Comparison of ENCODE assay signal across 25 mouse cellular contexts in the genomic region with DNA sequence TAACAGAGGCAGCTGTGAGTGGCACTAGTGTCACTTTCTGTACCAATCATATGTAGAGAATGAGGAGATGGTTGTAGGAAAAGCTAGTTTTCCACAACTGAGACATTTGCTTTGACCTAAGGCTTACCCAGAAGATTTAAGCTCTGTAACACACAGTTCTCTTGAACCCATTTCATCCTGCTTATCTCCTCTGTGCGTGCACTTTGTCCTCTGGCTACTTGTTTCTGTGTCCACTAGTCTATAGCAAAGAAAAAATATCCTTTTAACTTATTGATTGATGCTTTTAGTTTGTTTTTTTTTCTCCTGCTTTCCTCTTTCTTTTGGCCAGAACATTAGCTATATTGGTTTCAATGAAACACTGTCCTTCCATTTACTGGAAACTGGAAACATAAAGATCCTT. TPM values are rescaled to one million over a fixed set of nuclear protein-coding genes. Genes with fewer than 3 reads are reported as not detected.
DNase-seq lines count a peak whose midpoint lies in the region; ATAC-seq and TF ChIP-seq lines count a peak whose summit lies in the region.
"Had no signal": no experiment of that assay in that cellular context is flagged by ENCODE, and none has a peak within 500 bp of the region (broad histone marks: within the 10 kb centered on the region; RNA-seq: fewer than 3 reads in every experiment).

No protein-coding gene starts in this region.

- no peaks in the 10 kb centered on the region for H3K9me3 ChIP-seq in liver, embryonic 12.5 days (replicated peaks)
- no peaks in the 10 kb centered on the region for H3K9me3 ChIP-seq in midbrain, embryonic 11.5 days (ENCODE audit: control insufficient read depth, low read length)
- no peaks in the 10 kb centered on the region for H3K9me3 ChIP-seq in midbrain, embryonic 14.5 days (ENCODE audit: control insufficient read depth, low read length)
- H3K9me3 ChIP-seq: G1E had no signal

- 26% methylated on average over 1 of the region's 1 CpGs for WGBS in liver, adult 2 months
- WGBS in liver, embryonic 12.5 days (ENCODE audit: insufficient replicate concordance), result 41% methylated on average over 1 of the region's 1 CpGs
- 73% methylated on average over 1 of the region's 1 CpGs for WGBS in midbrain, embryonic 11.5 days
- 78% methylated on average over 1 of the region's 1 CpGs for WGBS in midbrain, embryonic 14.5 days

- H3K36me3 ChIP-seq in liver, adult 2 months (ENCODE audit: control insufficient read depth, insufficient read depth, low read length), result no peaks in the 10 kb centered on the region
- H3K36me3 ChIP-seq in liver, embryonic 12.5 days, result no peaks in the 10 kb centered on the region
- no peaks in the 10 kb centered on the region for H3K36me3 ChIP-seq in midbrain, embryonic 11.5 days (ENCODE audit: control insufficient read depth, insufficient read depth, low read length)
- H3K36me3 ChIP-seq in midbrain, embryonic 14.5 days (ENCODE audit: control insufficient read depth, insufficient read depth, low read length), result no peaks in the 10 kb centered on the region
- H3K36me3 ChIP-seq: G1E had no signal

- H3K79me2 ChIP-seq in liver, adult 2 months (ENCODE audit: control insufficient read depth, insufficient read depth, low read length), result no peaks in the 10 kb centered on the region

- DNase-seq in liver, adult 2 months (ENCODE audit: extremely low read depth, low read depth, low spot score), result peak; percentile 94
- peak; percentile 39 for DNase-seq in midbrain, embryonic 11.5 days (ENCODE audit: low spot score, missing footprints)
- DNase-seq in midbrain, embryonic 14.5 days, result no peak
- DNase-seq: adrenal gland, adult 2 months; adrenal gland, adult 8-10 months; adrenal gland, postnatal 10 days; adrenal gland, postnatal 14 days; adrenal gland, postnatal 25 days; adrenal gland, postnatal 36 days; B cell, adult 2 months; cerebellum, adult 11 months; cerebellum, adult 11-12 months; cerebellum, adult 18-20 months had no signal

- ATAC-seq in liver, embryonic 12.5 days, result no peak
- ATAC-seq in midbrain, embryonic 11.5 days (ENCODE audit: low FRiP score), result no peak
- no peak for ATAC-seq in midbrain, embryonic 14.5 days (ENCODE audit: low FRiP score, low TSS enrichment)
- ATAC-seq: activated CD4-positive, CD25-positive, alpha-beta regulatory T cell, adult 4 months; CD4-positive, CD25-positive, alpha-beta regulatory T cell, adult 4 months; Patski had no signal

- TF ChIP-seq CTCF in liver, adult 2 months (IDR thresholded peaks at IDR 0.05; ENCODE audit: low read depth, low read length), result no peak

- H3K4me1 ChIP-seq in liver, adult 2 months (ENCODE audit: control insufficient read depth, insufficient read depth, low read length), result peaks cover 9% of the 10 kb centered on the region
- no peaks in the 10 kb centered on the region for H3K4me1 ChIP-seq in liver, embryonic 12.5 days
- no peaks in the 10 kb centered on the region for H3K4me1 ChIP-seq in midbrain, embryonic 11.5 days (ENCODE audit: control insufficient read depth, insufficient read depth, low read length)
- H3K4me1 ChIP-seq in midbrain, embryonic 14.5 days (ENCODE audit: control insufficient read depth, insufficient read depth, low read length), result no peaks in the 10 kb centered on the region

- H3K9ac ChIP-seq in liver, adult 2 months (ENCODE audit: low read depth, low read length), result no peak overlapping the region
- no peak overlapping the region for H3K9ac ChIP-seq in liver, embryonic 12.5 days
- no peak overlapping the region for H3K9ac ChIP-seq in midbrain, embryonic 11.5 days (ENCODE audit: low read length)
- no peak overlapping the region for H3K9ac ChIP-seq in midbrain, embryonic 14.5 days (replicated peaks; ENCODE audit: low read length)

- H3K27me3 ChIP-seq in liver, adult 2 months (ENCODE audit: control insufficient read depth, insufficient read depth, low read length), result no peaks in the 10 kb centered on the region
- no peaks in the 10 kb centered on the region for H3K27me3 ChIP-seq in liver, embryonic 12.5 days (replicated peaks)
- H3K27me3 ChIP-seq in midbrain, embryonic 11.5 days (ENCODE audit: control insufficient read depth, insufficient read depth, low read length), result no peaks in the 10 kb centered on the region
- H3K27me3 ChIP-seq in midbrain, embryonic 14.5 days (ENCODE audit: control insufficient read depth, insufficient read depth, low read length), result no peaks in the 10 kb centered on the region
- H3K27me3 ChIP-seq: CH12.LX, Patski had no signal

- TF ChIP-seq POLR2A in liver, adult 2 months (IDR thresholded peaks at IDR 0.05; ENCODE audit: extremely low read depth, insufficient read depth, low read length), result no peak

- no peak overlapping the region for H3K4me2 ChIP-seq in liver, embryonic 12.5 days
- H3K4me2 ChIP-seq in midbrain, embryonic 11.5 days, result no peak overlapping the region
- H3K4me2 ChIP-seq in midbrain, embryonic 14.5 days (ENCODE audit: low read length), result no peak overlapping the region

- peak overlapping the region; percentile 74 for H3K27ac ChIP-seq in liver, adult 2 months (replicated peaks; ENCODE audit: insufficient read depth, low read depth, low read length)
- H3K27ac ChIP-seq in liver, embryonic 12.5 days, result no peak overlapping the region
- no peak overlapping the region for H3K27ac ChIP-seq in midbrain, embryonic 11.5 days (ENCODE audit: low read depth, low read length)
- H3K27ac ChIP-seq in midbrain, embryonic 14.5 days (replicated peaks; ENCODE audit: low read depth, low read length), result no peak overlapping the region

- no peak overlapping the region for H3K4me3 ChIP-seq in liver, adult 2 months (ENCODE audit: insufficient read depth, low read depth, low read length)
- no peak overlapping the region for H3K4me3 ChIP-seq in liver, embryonic 12.5 days
- H3K4me3 ChIP-seq in midbrain, embryonic 11.5 days (ENCODE audit: low read depth, low read length), result no peak overlapping the region
- H3K4me3 ChIP-seq in midbrain, embryonic 14.5 days (replicated peaks; ENCODE audit: low read depth, low read length), result no peak overlapping the region

RNA-seq across cellular contexts. Expression of gene Slco1a1, which starts 15.7 kb away (rescaled TPM):
- 152 and 251 TPM in 2 replicates for total RNA-seq in liver, adult 2 months (2014; rRNA removed)
- polyA plus RNA-seq in liver, adult 2 months (2012; rRNA removed), result 3.9 and 12.8 TPM in 2 replicates
- polyA plus RNA-seq in liver, embryonic 12.5 days (2016; fragmentation: Nextera tagmentation; extraction: Ambion mirVana), result not detected in 2 replicates
- not detected in 2 replicates for polyA plus RNA-seq in midbrain, embryonic 11.5 days (2014; fragmentation: Nextera tagmentation; extraction: Ambion mirVana)
- not detected in 2 replicates for polyA plus RNA-seq in midbrain, embryonic 14.5 days (2014; fragmentation: Nextera tagmentation; extraction: Ambion mirVana)
- total RNA-seq: adrenal gland, adult 18-20 months; adrenal gland, postnatal 25 days; CH12.LX; ES-E14; MEL had no signal
- polyA plus RNA-seq: activated CD4-positive, CD25-positive, alpha-beta regulatory T cell, adult 4 months; adrenal gland, adult 2 months; brain, embryonic 14.5 days; C2C12; CD4-positive, CD25-positive, alpha-beta regulatory T cell, adult 4 months; G1E had no signal

RNA-seq across cellular contexts. Expression of gene Gm6614, which starts 48.8 kb away (rescaled TPM):
- 0.09 TPM in 1 of 2 replicates, not detected in the other for total RNA-seq in liver, adult 2 months (2014; rRNA removed)
- polyA plus RNA-seq in liver, adult 2 months (2012; rRNA removed), result not detected in 2 replicates
- not detected in 2 replicates for polyA plus RNA-seq in liver, embryonic 12.5 days (2016; fragmentation: Nextera tagmentation; extraction: Ambion mirVana)
- 0.08 TPM in 1 of 2 replicates, not detected in the other for polyA plus RNA-seq in midbrain, embryonic 11.5 days (2014; fragmentation: Nextera tagmentation; extraction: Ambion mirVana)
- polyA plus RNA-seq in midbrain, embryonic 14.5 days (2014; fragmentation: Nextera tagmentation; extraction: Ambion mirVana), result not detected in 2 replicates
- total RNA-seq: adrenal gland, adult 18-20 months; adrenal gland, adult 2 months; adrenal gland, adult 8-10 months; adrenal gland, postnatal 10 days; adrenal gland, postnatal 14 days; adrenal gland, postnatal 25 days; adrenal gland, postnatal 36 days; adrenal gland, postnatal 4 days; CH12.LX; ES-E14; MEL had no signal
- polyA plus RNA-seq: activated CD4-positive, CD25-positive, alpha-beta regulatory T cell, adult 4 months; adrenal gland, adult 2 months; brain, embryonic 14.5 days; C2C12; CD4-positive, CD25-positive, alpha-beta regulatory T cell, adult 4 months; G1E had no signal
